Mouse (Mus musculus) heart, embryonic 11.5 days (tissue): Measurements from ENCODE around the gene Agpat1. TPM values are rescaled to one million over a fixed set of nuclear protein-coding genes. Genes with fewer than 3 reads are reported as not detected.

Experiments
- ATAC-seq: fragments of 200-750 bp; cut with Nextera tagmentation; replicated peaks from 2 replicates; pipeline ENCODE4 v1.8.0; 2017; ENCODE audit warnings: moderate library complexity; ENCODE audit not compliant: insufficient number of reproducible peaks, low FRiP score, low TSS enrichment
- H3K27ac ChIP-seq: fragments of 300-500 bp; sonication (generic); 2 replicates; pipeline ENCODE4 v1.5.1; 2014; ENCODE audit warnings: mild to moderate bottlenecking, low read depth, low read length
- H3K27me3 ChIP-seq: fragments of 300-500 bp; sonication (generic); 2 replicates; pipeline ENCODE4 v1.6.1; 2014; ENCODE audit warnings: mild to moderate bottlenecking, low read length, mixed read lengths; ENCODE audit not compliant: control insufficient read depth, insufficient read depth
- H3K36me3 ChIP-seq: fragments of 300-500 bp; sonication (generic); 2 replicates; pipeline ENCODE4 v1.6.1; 2014; ENCODE audit warnings: mild to moderate bottlenecking, low read length, moderate library complexity, mixed read lengths; ENCODE audit not compliant: control insufficient read depth, insufficient read depth
- H3K4me1 ChIP-seq: fragments of 300-500 bp; sonication (generic); 2 replicates; pipeline ENCODE4 v1.6.1; 2014; ENCODE audit warnings: low read length; ENCODE audit not compliant: control insufficient read depth, insufficient read depth
- H3K4me2 ChIP-seq: fragments of 300-500 bp; sonication (generic); 2 replicates; pipeline ENCODE4 v1.6.1; 2014; ENCODE audit warnings: mild to moderate bottlenecking, moderate library complexity
- H3K4me3 ChIP-seq: fragments of 300-500 bp; sonication (generic); 2 replicates; pipeline ENCODE4 v1.5.1; 2014; ENCODE audit warnings: low read depth, low read length
- H3K9ac ChIP-seq: fragments of 300-500 bp; sonication (generic); 2 replicates; pipeline ENCODE4 v1.6.1; 2014; ENCODE audit warnings: mild to moderate bottlenecking, low read depth, low read length, moderate library complexity
- H3K9me3 ChIP-seq: fragments of 300-500 bp; sonication (generic); replicated peaks from 2 replicates; pipeline ENCODE4 v1.6.1; 2016; ENCODE audit warnings: low read length; ENCODE audit not compliant: control insufficient read depth
- WGBS: fragments of 180-500 bp; shearing (Covaris S2); extraction: QIAGEN DNeasy Blood & Tissue Kit; methylation state at CpG from one replicate; pipeline ENCODE4 v1.1.7; 2014; ENCODE audit not compliant: insufficient replicate concordance; 5-methylcytosine and 5-hydroxymethylcytosine counted together
- polyA plus RNA-seq: library from polyadenylated mRNA; unstranded; fragments of >200 nt; fragmentation: Nextera tagmentation; extraction: Ambion mirVana; gene quantifications from 2 replicates; pipeline ENCODE4 v1.2.1, GENCODE M21; 2014

Agpat1 gene
- polyA plus RNA-seq, 1 experiment from 2014 or later, result 63.1 TPM

- 16% methylated on average over 24 of the region's 24 CpGs for WGBS
- H3K36me3 ChIP-seq, result peaks cover 6% of the 10 kb centered on the region
- peak overlapping the region; percentile 99 for H3K4me3 ChIP-seq
- peak overlapping the region; percentile 99 for H3K4me2 ChIP-seq
- ATAC-seq, result no peak
- H3K9me3 ChIP-seq, result no peaks in the 10 kb centered on the region
- peaks cover 35% of the 10 kb centered on the region for H3K4me1 ChIP-seq
- H3K9ac ChIP-seq, result peak overlapping the region; percentile 74
- no peaks in the 10 kb centered on the region for H3K27me3 ChIP-seq
- H3K27ac ChIP-seq, result peak overlapping the region; percentile 91
Observed at GRCm38 (mm10) chr17:34604511-34605237, 612 bp downstream of the Agpat1 start.

GRCm38 (mm10) chr17:34605609-34606008 lies 1.5 kb downstream of the Agpat1 start:
- peak overlapping the region; percentile 99 for H3K4me2 ChIP-seq
- peak overlapping the region; percentile 91 for H3K27ac ChIP-seq
- H3K9ac ChIP-seq, result peak overlapping the region; percentile 91
- no peaks in the 10 kb centered on the region for H3K27me3 ChIP-seq
- H3K4me1 ChIP-seq, result peaks cover 35% of the 10 kb centered on the region
- H3K4me3 ChIP-seq, result peak overlapping the region; percentile 99
- WGBS, result 1% methylated on average over 26 of the region's 30 CpGs
- H3K36me3 ChIP-seq, result no peaks in the 10 kb centered on the region; the same call in 1 of the 2 replicates
- no peaks in the 10 kb centered on the region for H3K9me3 ChIP-seq
- ATAC-seq, result peak; percentile 55

GRCm38 (mm10) chr17:34606186-34607039 lies 2.4 kb downstream of the Agpat1 start:
- Histone ChIP-seq H3K4me2 (peak overlapping the region; percentile 99), H3K27me3 (no peaks in the 10 kb centered on the region), H3K9ac (peak overlapping the region; percentile 91), H3K4me3 (peak overlapping the region; percentile 99), H3K36me3 (peaks cover 4% of the 10 kb centered on the region), H3K27ac (peak overlapping the region; percentile 91), H3K4me1 (peaks cover 35% of the 10 kb centered on the region), H3K9me3 (no peaks in the 10 kb centered on the region)
- no peak for ATAC-seq
- 15% methylated on average over 32 of the region's 32 CpGs for WGBS

GRCm38 (mm10) chr17:34607997-34608396 lies 3.9 kb downstream of the Agpat1 start:
- H3K4me2 ChIP-seq, result no peak overlapping the region
- 87% methylated on average over 7 of the region's 7 CpGs for WGBS
- ATAC-seq, result no peak
- H3K27ac ChIP-seq, result no peak overlapping the region
- no peak overlapping the region for H3K9ac ChIP-seq
- H3K4me3 ChIP-seq, result no peak overlapping the region
- peaks cover 27% of the 10 kb centered on the region for H3K4me1 ChIP-seq
- H3K36me3 ChIP-seq, result peaks cover 11% of the 10 kb centered on the region
- H3K9me3 ChIP-seq, result no peaks in the 10 kb centered on the region
- H3K27me3 ChIP-seq, result no peaks in the 10 kb centered on the region

- H3K4me1 ChIP-seq, result peaks cover 17% of the 10 kb centered on the region
- H3K36me3 ChIP-seq, result peaks cover 13% of the 10 kb centered on the region
- no peak overlapping the region for H3K4me3 ChIP-seq
- no peak overlapping the region for H3K4me2 ChIP-seq
- no peaks in the 10 kb centered on the region for H3K27me3 ChIP-seq
- ATAC-seq, result no peak
- no peaks in the 10 kb centered on the region for H3K9me3 ChIP-seq
- WGBS, result 92% methylated on average over 8 of the region's 8 CpGs
- H3K9ac ChIP-seq, result no peak overlapping the region
- no peak overlapping the region for H3K27ac ChIP-seq
Observed at GRCm38 (mm10) chr17:34611050-34611449, 7.0 kb downstream of the Agpat1 start.

GRCm38 (mm10) chr17:34613054-34613645 lies 9.1 kb downstream of the Agpat1 start:
- 85% methylated on average over 11 of the region's 11 CpGs for WGBS
- H3K9me3 ChIP-seq, result no peaks in the 10 kb centered on the region
- no peak overlapping the region for H3K4me3 ChIP-seq
- peaks cover 8% of the 10 kb centered on the region for H3K4me1 ChIP-seq
- no peak overlapping the region for H3K27ac ChIP-seq
- H3K9ac ChIP-seq, result no peak overlapping the region
- no peak for ATAC-seq
- peaks cover 13% of the 10 kb centered on the region for H3K36me3 ChIP-seq
- H3K4me2 ChIP-seq, result no peak overlapping the region
- H3K27me3 ChIP-seq, result no peaks in the 10 kb centered on the region

GRCm38 (mm10) chr17:34613830-34614229 lies 9.8 kb downstream of the Agpat1 start:
- Histone ChIP-seq H3K4me3 (no peak overlapping the region), H3K27ac (no peak overlapping the region), H3K4me2 (no peak overlapping the region), H3K9ac (no peak overlapping the region), H3K27me3 (no peaks in the 10 kb centered on the region), H3K4me1 (peaks cover 1% of the 10 kb centered on the region; the same call in 1 of the 2 replicates), H3K36me3 (peaks cover 13% of the 10 kb centered on the region), H3K9me3 (no peaks in the 10 kb centered on the region)
- no peak for ATAC-seq
- WGBS, result 80% methylated on average over 10 of the region's 10 CpGs

GRCm38 (mm10) chr17:34615871-34616270 lies 11.8 kb downstream of the Agpat1 start, which contains the start of gene Egfl8:
Egfl8 (minus strand) TSS chr17:34615971.
- no peaks in the 10 kb centered on the region for H3K27me3 ChIP-seq
- H3K9me3 ChIP-seq, result no peaks in the 10 kb centered on the region
- H3K4me2 ChIP-seq, result no peak within 1 kb of the TSS
- WGBS, result 73% methylated on average over 6 of the region's 6 CpGs
- H3K27ac ChIP-seq, result no peak within 1 kb of the TSS
- no peaks in the 10 kb centered on the region for H3K4me1 ChIP-seq
- peaks cover 16% of the 10 kb centered on the region for H3K36me3 ChIP-seq
- ATAC-seq, result no peak
- no peak within 1 kb of the TSS for H3K4me3 ChIP-seq
- H3K9ac ChIP-seq, result 0 out of 2 replicates have a peak within 1 kb of the TSS, but pooled peaks have one; percentile 16
